Mouse (Mus musculus) olfactory bulb, adult 2 months (tissue): ENCODE data around the gene Sirt1.

Source experiments
- CTCF ChIP-seq: fragments of 200-500 bp; IDR thresholded peaks from 2 replicates; pipeline ENCODE4 v1.5.1; 2012; ENCODE audit warnings: low read depth, mild to moderate bottlenecking, low read length, moderate library complexity; ENCODE audit not compliant: insufficient read depth
- POLR2A ChIP-seq: fragments of 200-500 bp; IDR thresholded peaks from 2 replicates; pipeline ENCODE4 v1.6.1; 2012; ENCODE audit warnings: mild to moderate bottlenecking, low read depth, low read length, moderate library complexity; ENCODE audit not compliant: insufficient read depth

- TF ChIP-seq POLR2A (no peak), CTCF (no peak)
Measured at GRCm38 (mm10) chr10:63327091-63327490, 54.4 kb downstream of the Sirt1 start.
